Mouse (Mus musculus): ENCODE results near the gene Mcpt8. TPM values are rescaled to one million over a fixed set of nuclear protein-coding genes. Genes with fewer than 3 reads are reported as not detected.
"Not testable (repeated sequence)": the region's sequence is repeated elsewhere in the genome, so short reads cannot be mapped to it uniquely, and the experiment has no call there.

The Mcpt8 gene
- polyA plus RNA-seq, 1 experiment from 2014 or later, result 6.4 TPM

GRCm38 (mm10) chr14:56098940-56099339, 13.9 kb upstream of the Mcpt8 start:
- H3K36me3 ChIP-seq (replicated peaks), result no peaks in the 10 kb centered on the region
- no peak for ATAC-seq (ENCODE audit: insufficient read depth)
- H3K27me3 ChIP-seq, result no peaks in the 10 kb centered on the region
- WGBS (ENCODE audit: insufficient replicate concordance), result 56% methylated on average over 4 of the region's 4 CpGs
- no peaks in the 10 kb centered on the region for H3K9me3 ChIP-seq (replicated peaks)
- H3K4me3 ChIP-seq (replicated peaks), result no peak overlapping the region
- no peak overlapping the region for H3K27ac ChIP-seq (replicated peaks)
- H3K4me2 ChIP-seq, result no peak overlapping the region
- no peaks in the 10 kb centered on the region for H3K4me1 ChIP-seq (replicated peaks)
- H3K9ac ChIP-seq, result no peak overlapping the region

- Histone ChIP-seq H3K4me2 (no peak overlapping the region), H3K27ac (replicated peaks) (no peak overlapping the region), H3K36me3 (replicated peaks) (no peaks in the 10 kb centered on the region), H3K9me3 (replicated peaks) (no peaks in the 10 kb centered on the region), H3K4me1 (replicated peaks) (no peaks in the 10 kb centered on the region), H3K4me3 (replicated peaks) (no peak overlapping the region), H3K9ac (no peak overlapping the region), H3K27me3 (no peaks in the 10 kb centered on the region)
- no peak for ATAC-seq (ENCODE audit: insufficient read depth)
- WGBS (ENCODE audit: insufficient replicate concordance), result 54% methylated on average over 1 of the region's 1 CpGs
Measured at GRCm38 (mm10) chr14:56097597-56097996, 12.5 kb upstream of the Mcpt8 start.

- H3K4me1 ChIP-seq (replicated peaks), result no peaks in the 10 kb centered on the region
- no peaks in the 10 kb centered on the region for H3K36me3 ChIP-seq (replicated peaks)
- H3K4me3 ChIP-seq (replicated peaks), result no peak overlapping the region
- no peak overlapping the region for H3K4me2 ChIP-seq
- no peak overlapping the region for H3K27ac ChIP-seq (replicated peaks)
- H3K9ac ChIP-seq, result no peak overlapping the region
- 23% methylated on average over 2 of the region's 2 CpGs for WGBS (ENCODE audit: insufficient replicate concordance)
- no peaks in the 10 kb centered on the region for H3K27me3 ChIP-seq
- H3K9me3 ChIP-seq (replicated peaks), result no peaks in the 10 kb centered on the region
- ATAC-seq (ENCODE audit: insufficient read depth), result no peak
Measured at GRCm38 (mm10) chr14:56093353-56093752, 8.3 kb upstream of the Mcpt8 start.

GRCm38 (mm10) chr14:56086711-56087110, 1.6 kb upstream of the Mcpt8 start:
- no peak for ATAC-seq (ENCODE audit: insufficient read depth)
- Histone ChIP-seq H3K36me3 (replicated peaks) (no peaks in the 10 kb centered on the region), H3K4me1 (replicated peaks) (no peaks in the 10 kb centered on the region), H3K27me3 (no peaks in the 10 kb centered on the region), H3K4me3 (replicated peaks) (no peak overlapping the region), H3K27ac (replicated peaks) (no peak overlapping the region), H3K4me2 (no peak overlapping the region), H3K9ac (no peak overlapping the region), H3K9me3 (replicated peaks) (no peaks in the 10 kb centered on the region)
- WGBS (ENCODE audit: insufficient replicate concordance), result 32% methylated on average over 3 of the region's 3 CpGs

- H3K9me3 ChIP-seq (replicated peaks), result no peaks in the 10 kb centered on the region
- 47% methylated on average over 4 of the region's 4 CpGs for WGBS (ENCODE audit: insufficient replicate concordance)
Measured at GRCm38 (mm10) chr14:56082016-56082415, 3.1 kb downstream of the Mcpt8 start.

GRCm38 (mm10) chr14:56062213-56062612, 22.9 kb downstream of the Mcpt8 start, which contains the start of gene Mcpt4:
TSS of gene Mcpt4 (minus strand) at chr14:56062313.
- not testable (repeated sequence) for H3K27me3 ChIP-seq; H3K4me2 ChIP-seq; H3K27ac ChIP-seq (replicated peaks); H3K4me1 ChIP-seq (replicated peaks); H3K9me3 ChIP-seq (replicated peaks); H3K36me3 ChIP-seq (replicated peaks); H3K4me3 ChIP-seq (replicated peaks); H3K9ac ChIP-seq; ATAC-seq (ENCODE audit: insufficient read depth)
- 34% methylated on average over 3 of the region's 3 CpGs for WGBS (ENCODE audit: insufficient replicate concordance)

More at GRCm38 (mm10) chr14:56082016-56082415, 3.1 kb downstream of the Mcpt8 start:
- Histone ChIP-seq H3K27me3 (no peaks in the 10 kb centered on the region), H3K4me1 (replicated peaks) (no peaks in the 10 kb centered on the region), H3K9ac (no peak overlapping the region), H3K27ac (replicated peaks) (no peak overlapping the region), H3K36me3 (replicated peaks) (no peaks in the 10 kb centered on the region), H3K4me3 (replicated peaks) (no peak overlapping the region), H3K4me2 (no peak overlapping the region)
- ATAC-seq (ENCODE audit: insufficient read depth), result no peak

GRCm38 (mm10) chr14:56057722-56058121, 27.4 kb downstream of the Mcpt8 start:
- Histone ChIP-seq H3K36me3 (replicated peaks) (no peaks in the 10 kb centered on the region), H3K9ac (no peak overlapping the region), H3K4me3 (replicated peaks) (no peak overlapping the region), H3K27ac (replicated peaks) (no peak overlapping the region), H3K4me1 (replicated peaks) (peaks cover 5% of the 10 kb centered on the region), H3K4me2 (no peak overlapping the region), H3K9me3 (replicated peaks) (no peaks in the 10 kb centered on the region), H3K27me3 (no peaks in the 10 kb centered on the region)
- ATAC-seq (ENCODE audit: insufficient read depth), result no peak
- 33% methylated on average over 4 of the region's 4 CpGs for WGBS (ENCODE audit: insufficient replicate concordance)

GRCm38 (mm10) chr14:56055408-56055807, 29.7 kb downstream of the Mcpt8 start:
- no peak overlapping the region for H3K27ac ChIP-seq (replicated peaks)
- no peak for ATAC-seq (ENCODE audit: insufficient read depth)
- no peak overlapping the region for H3K9ac ChIP-seq
- 45% methylated on average over 3 of the region's 3 CpGs for WGBS (ENCODE audit: insufficient replicate concordance)
- H3K4me3 ChIP-seq (replicated peaks), result no peak overlapping the region
- no peaks in the 10 kb centered on the region for H3K36me3 ChIP-seq (replicated peaks)
- H3K4me2 ChIP-seq, result no peak overlapping the region
- peaks cover 5% of the 10 kb centered on the region for H3K4me1 ChIP-seq (replicated peaks)
- no peaks in the 10 kb centered on the region; the same call in 1 of the 2 replicates for H3K27me3 ChIP-seq
- no peaks in the 10 kb centered on the region for H3K9me3 ChIP-seq (replicated peaks)

GRCm38 (mm10) chr14:56041792-56042191, 43.3 kb downstream of the Mcpt8 start, which contains the start of gene Mcpt2:
TSS of gene Mcpt2 (plus strand) at chr14:56042041.
- 22% methylated on average over 1 of the region's 1 CpGs for WGBS (ENCODE audit: insufficient replicate concordance)
- H3K36me3 ChIP-seq (replicated peaks); H3K27ac ChIP-seq (replicated peaks); H3K4me1 ChIP-seq (replicated peaks); H3K9ac ChIP-seq; H3K9me3 ChIP-seq (replicated peaks); H3K27me3 ChIP-seq; H3K4me3 ChIP-seq (replicated peaks); ATAC-seq (ENCODE audit: insufficient read depth); H3K4me2 ChIP-seq: not testable (repeated sequence)

GRCm38 (mm10) chr14:56034433-56034832, 50.6 kb downstream of the Mcpt8 start:
- Histone ChIP-seq H3K27ac (replicated peaks) (no peak overlapping the region), H3K4me3 (replicated peaks) (no peak overlapping the region), H3K9me3 (replicated peaks) (no peaks in the 10 kb centered on the region), H3K4me1 (replicated peaks) (no peaks in the 10 kb centered on the region), H3K36me3 (replicated peaks) (no peaks in the 10 kb centered on the region), H3K9ac (no peak overlapping the region), H3K4me2 (no peak overlapping the region), H3K27me3 (no peaks in the 10 kb centered on the region; the same call in 1 of the 2 replicates)
- ATAC-seq (ENCODE audit: insufficient read depth), result no peak
- WGBS (ENCODE audit: insufficient replicate concordance), result 50% methylated on average over 2 of the region's 2 CpGs
